Mouse (Mus musculus): ENCODE data around the gene Kprp. TPM values are rescaled to one million over a fixed set of nuclear protein-coding genes. Genes with fewer than 3 reads are reported as not detected.
"Not testable (repeated sequence)": the region's sequence is repeated elsewhere in the genome, so short reads cannot be mapped to it uniquely, and the experiment has no call there.

Gene Kprp
- 0.05 TPM in 1 of 2 replicates, not detected in the other for polyA plus RNA-seq (2015; fragmentation: Nextera tagmentation; extraction: Ambion mirVana)

GRCm38 (mm10) chr3:92827108-92827507, at the start of gene Kprp:
TSS of gene Kprp (minus strand) at chr3:92827247.
- no peak within 1 kb of the TSS for H3K27ac ChIP-seq
- no peaks in the 10 kb centered on the region for H3K9me3 ChIP-seq
- 29% methylated on average over 1 of the region's 1 CpGs for WGBS
- H3K27me3 ChIP-seq (replicated peaks): no peaks in the 10 kb centered on the region
- ATAC-seq (ENCODE audit: insufficient read depth, low FRiP score, low read depth): no peak
- no peak within 1 kb of the TSS for H3K4me2 ChIP-seq
- H3K9ac ChIP-seq: no peak within 1 kb of the TSS
- H3K4me3 ChIP-seq (replicated peaks): no peak within 1 kb of the TSS
- no peaks in the 10 kb centered on the region for H3K36me3 ChIP-seq
- no peaks in the 10 kb centered on the region for H3K4me1 ChIP-seq

- WGBS: 79% methylated on average over 3 of the region's 3 CpGs
- Histone ChIP-seq H3K4me2 (no peak overlapping the region), H3K4me3 (replicated peaks) (no peak overlapping the region), H3K36me3 (no peaks in the 10 kb centered on the region), H3K27me3 (replicated peaks) (no peaks in the 10 kb centered on the region), H3K9me3 (no peaks in the 10 kb centered on the region), H3K27ac (no peak overlapping the region), H3K9ac (no peak overlapping the region), H3K4me1 (no peaks in the 10 kb centered on the region)
- no peak for ATAC-seq (ENCODE audit: insufficient read depth, low FRiP score, low read depth)
These were observed 47.1 kb upstream of the Kprp start for GRCm38 (mm10) chr3:92874180-92874579.

- 76% methylated on average over 4 of the region's 4 CpGs for WGBS
- Histone ChIP-seq H3K9me3 (no peaks in the 10 kb centered on the region), H3K36me3 (no peaks in the 10 kb centered on the region), H3K9ac (no peak within 1 kb of the TSS), H3K27me3 (replicated peaks) (no peaks in the 10 kb centered on the region), H3K4me1 (no peaks in the 10 kb centered on the region), H3K4me3 (replicated peaks) (no peak within 1 kb of the TSS), H3K4me2 (no peak within 1 kb of the TSS), H3K27ac (no peak within 1 kb of the TSS)
- ATAC-seq (ENCODE audit: insufficient read depth, low FRiP score, low read depth): no peak
These were observed 43.1 kb upstream of the Kprp start, which contains the start of gene 2310050C09Rik for GRCm38 (mm10) chr3:92870116-92870515. TSS of gene 2310050C09Rik (minus strand) at chr3:92870216.

- 80% methylated on average over 3 of the region's 3 CpGs for WGBS
These were observed 24.1 kb upstream of the Kprp start, which contains the start of gene Lce1l for GRCm38 (mm10) chr3:92851186-92851585. TSS of gene Lce1l (minus strand) at chr3:92851286.

GRCm38 (mm10) chr3:92825808-92826207, 1.2 kb downstream of the Kprp start:
- H3K4me2 ChIP-seq: no peak overlapping the region
- no peaks in the 10 kb centered on the region for H3K4me1 ChIP-seq
- no peaks in the 10 kb centered on the region for H3K27me3 ChIP-seq (replicated peaks)
- ATAC-seq (ENCODE audit: insufficient read depth, low FRiP score, low read depth): no peak
- H3K9me3 ChIP-seq: no peaks in the 10 kb centered on the region
- no peaks in the 10 kb centered on the region for H3K36me3 ChIP-seq
- no peak overlapping the region for H3K27ac ChIP-seq
- WGBS: 22% methylated on average over 1 of the region's 1 CpGs
- H3K9ac ChIP-seq: no peak overlapping the region
- H3K4me3 ChIP-seq (replicated peaks): no peak overlapping the region

More at GRCm38 (mm10) chr3:92851186-92851585, 24.1 kb upstream of the Kprp start, which contains the start of gene Lce1l:
- ATAC-seq (ENCODE audit: insufficient read depth, low FRiP score, low read depth): no peak
- Histone ChIP-seq H3K27me3 (replicated peaks) (no peaks in the 10 kb centered on the region), H3K4me1 (no peaks in the 10 kb centered on the region), H3K36me3 (no peaks in the 10 kb centered on the region), H3K9ac (no peak within 1 kb of the TSS), H3K9me3 (no peaks in the 10 kb centered on the region), H3K27ac (no peak within 1 kb of the TSS), H3K4me3 (replicated peaks) (no peak within 1 kb of the TSS), H3K4me2 (no peak within 1 kb of the TSS)

GRCm38 (mm10) chr3:92816036-92816435, 11.0 kb downstream of the Kprp start:
- H3K4me2 ChIP-seq; H3K4me1 ChIP-seq; H3K27ac ChIP-seq; ATAC-seq (ENCODE audit: insufficient read depth, low FRiP score, low read depth); H3K9me3 ChIP-seq; H3K27me3 ChIP-seq (replicated peaks); H3K9ac ChIP-seq; H3K36me3 ChIP-seq; H3K4me3 ChIP-seq (replicated peaks): not testable (repeated sequence)
- WGBS: 90% methylated on average over 2 of the region's 2 CpGs

GRCm38 (mm10) chr3:92815581-92815980, 11.5 kb downstream of the Kprp start:
- Histone ChIP-seq H3K9ac (no peak overlapping the region), H3K27ac (no peak overlapping the region), H3K36me3 (no peaks in the 10 kb centered on the region), H3K4me3 (replicated peaks) (no peak overlapping the region), H3K4me2 (no peak overlapping the region), H3K27me3 (replicated peaks) (no peaks in the 10 kb centered on the region), H3K4me1 (no peaks in the 10 kb centered on the region), H3K9me3 (no peaks in the 10 kb centered on the region)
- no peak for ATAC-seq (ENCODE audit: insufficient read depth, low FRiP score, low read depth)
- 92% methylated on average over 3 of the region's 3 CpGs for WGBS

- no peak for ATAC-seq (ENCODE audit: insufficient read depth, low FRiP score, low read depth)
- Histone ChIP-seq H3K27me3 (replicated peaks) (no peaks in the 10 kb centered on the region), H3K9me3 (no peaks in the 10 kb centered on the region), H3K4me1 (no peaks in the 10 kb centered on the region), H3K4me2 (no peak within 1 kb of the TSS), H3K36me3 (no peaks in the 10 kb centered on the region), H3K9ac (no peak within 1 kb of the TSS), H3K4me3 (replicated peaks) (no peak within 1 kb of the TSS), H3K27ac (no peak within 1 kb of the TSS)
These were observed 19.3 kb downstream of the Kprp start, which contains the start of gene Lce1k for GRCm38 (mm10) chr3:92807791-92808190. TSS of gene Lce1k (minus strand) at chr3:92807891.

GRCm38 (mm10) chr3:92790414-92790813, 36.6 kb downstream of the Kprp start, which contains the start of gene Lce1j:
TSS of gene Lce1j (minus strand) at chr3:92790514.
- H3K4me1 ChIP-seq: no peaks in the 10 kb centered on the region
- H3K4me2 ChIP-seq: no peak within 1 kb of the TSS
- no peak within 1 kb of the TSS for H3K27ac ChIP-seq
- H3K4me3 ChIP-seq (replicated peaks): no peak within 1 kb of the TSS
- ATAC-seq (ENCODE audit: insufficient read depth, low FRiP score, low read depth): no peak
- no peaks in the 10 kb centered on the region for H3K27me3 ChIP-seq (replicated peaks)
- no peaks in the 10 kb centered on the region for H3K9me3 ChIP-seq
- H3K9ac ChIP-seq: no peak within 1 kb of the TSS
- WGBS: 73% methylated on average over 1 of the region's 1 CpGs
- H3K36me3 ChIP-seq: no peaks in the 10 kb centered on the region

GRCm38 (mm10) chr3:92778799-92779198, 48.2 kb downstream of the Kprp start, which contains the start of gene Lce1i:
TSS of gene Lce1i (minus strand) at chr3:92778899.
- H3K4me3 ChIP-seq (replicated peaks): no peak within 1 kb of the TSS
- 72% methylated on average over 1 of the region's 1 CpGs for WGBS

More at GRCm38 (mm10) chr3:92778799-92779198, 48.2 kb downstream of the Kprp start, which contains the start of gene Lce1i:
- H3K4me2 ChIP-seq: no peak within 1 kb of the TSS
- H3K9me3 ChIP-seq: no peaks in the 10 kb centered on the region
- H3K4me1 ChIP-seq: no peaks in the 10 kb centered on the region
- H3K27me3 ChIP-seq (replicated peaks): no peaks in the 10 kb centered on the region
- H3K36me3 ChIP-seq: no peaks in the 10 kb centered on the region
- no peak for ATAC-seq (ENCODE audit: insufficient read depth, low FRiP score, low read depth)
- no peak within 1 kb of the TSS for H3K27ac ChIP-seq
- H3K9ac ChIP-seq: no peak within 1 kb of the TSS

Other genes starting within 250 kb of the Kprp start
- 0.67 TPM in 1 of 2 replicates, not detected in the other for gene Smcp, start 238.2 kb downstream of the Kprp start, polyA plus RNA-seq (2015; fragmentation: Nextera tagmentation; extraction: Ambion mirVana)
- gene 2210017I01Rik, start 219.8 kb downstream of the Kprp start, polyA plus RNA-seq (2015; fragmentation: Nextera tagmentation; extraction: Ambion mirVana): not detected in 2 replicates
- gene Lce6a, start 205.6 kb downstream of the Kprp start, polyA plus RNA-seq (2015; fragmentation: Nextera tagmentation; extraction: Ambion mirVana): not detected in 2 replicates
- gene Lce1a1, start 178.9 kb downstream of the Kprp start, polyA plus RNA-seq (2015; fragmentation: Nextera tagmentation; extraction: Ambion mirVana): not detected in 2 replicates
- gene Lce1b, start 170.3 kb downstream of the Kprp start, polyA plus RNA-seq (2015; fragmentation: Nextera tagmentation; extraction: Ambion mirVana): not detected in 2 replicates
- not detected in 2 replicates for gene Lce1a2, start 156.9 kb downstream of the Kprp start, polyA plus RNA-seq (2015; fragmentation: Nextera tagmentation; extraction: Ambion mirVana)
- not detected in 2 replicates for gene Lce1c, start 148.0 kb downstream of the Kprp start, polyA plus RNA-seq (2015; fragmentation: Nextera tagmentation; extraction: Ambion mirVana)
- gene Lce1d, start 140.0 kb downstream of the Kprp start, polyA plus RNA-seq (2015; fragmentation: Nextera tagmentation; extraction: Ambion mirVana): not detected in 2 replicates
- gene Lce1e, start 118.2 kb downstream of the Kprp start, polyA plus RNA-seq (2015; fragmentation: Nextera tagmentation; extraction: Ambion mirVana): not detected in 2 replicates
- gene Lce1f, start 106.9 kb downstream of the Kprp start, polyA plus RNA-seq (2015; fragmentation: Nextera tagmentation; extraction: Ambion mirVana): not detected in 2 replicates
- not detected in 2 replicates for gene Gm38119, start 88.2 kb downstream of the Kprp start, polyA plus RNA-seq (2015; fragmentation: Nextera tagmentation; extraction: Ambion mirVana)
- gene Lce1g, start 74.9 kb downstream of the Kprp start, polyA plus RNA-seq (2015; fragmentation: Nextera tagmentation; extraction: Ambion mirVana): not detected in 2 replicates
- gene Lce1h, start 62.2 kb downstream of the Kprp start, polyA plus RNA-seq (2015; fragmentation: Nextera tagmentation; extraction: Ambion mirVana): not detected in 2 replicates
- not detected in 2 replicates for gene Lce1i, start 48.3 kb downstream of the Kprp start, polyA plus RNA-seq (2015; fragmentation: Nextera tagmentation; extraction: Ambion mirVana)
- not detected in 2 replicates for gene Lce1j, start 36.7 kb downstream of the Kprp start, polyA plus RNA-seq (2015; fragmentation: Nextera tagmentation; extraction: Ambion mirVana)
- not detected in 2 replicates for gene Lce1k, start 19.4 kb downstream of the Kprp start, polyA plus RNA-seq (2015; fragmentation: Nextera tagmentation; extraction: Ambion mirVana)
- gene Lce1l, start 24.0 kb upstream of the Kprp start, polyA plus RNA-seq (2015; fragmentation: Nextera tagmentation; extraction: Ambion mirVana): not detected in 2 replicates
- not detected in 2 replicates for gene 2310050C09Rik, start 43.0 kb upstream of the Kprp start, polyA plus RNA-seq (2015; fragmentation: Nextera tagmentation; extraction: Ambion mirVana)
- 0.62 TPM in 1 of 2 replicates, not detected in the other for gene Lce3a, start 99.0 kb upstream of the Kprp start, polyA plus RNA-seq (2015; fragmentation: Nextera tagmentation; extraction: Ambion mirVana)
- not detected in 2 replicates for gene Lce3b, start 105.7 kb upstream of the Kprp start, polyA plus RNA-seq (2015; fragmentation: Nextera tagmentation; extraction: Ambion mirVana)
- gene Lce3c, start 117.2 kb upstream of the Kprp start, polyA plus RNA-seq (2015; fragmentation: Nextera tagmentation; extraction: Ambion mirVana): not detected in 2 replicates
- not detected in 2 replicates for gene Lce3d, start 130.1 kb upstream of the Kprp start, polyA plus RNA-seq (2015; fragmentation: Nextera tagmentation; extraction: Ambion mirVana)
- gene Lce3e, start 139.8 kb upstream of the Kprp start, polyA plus RNA-seq (2015; fragmentation: Nextera tagmentation; extraction: Ambion mirVana): 0.36 TPM in 1 of 2 replicates, not detected in the other
- 2.3 TPM in 1 of 2 replicates, not detected in the other for gene Lce3f, start 165.0 kb upstream of the Kprp start, polyA plus RNA-seq (2015; fragmentation: Nextera tagmentation; extraction: Ambion mirVana)
- 3.0 and 22.7 TPM in 2 replicates for gene Crct1, start 188.4 kb upstream of the Kprp start, polyA plus RNA-seq (2015; fragmentation: Nextera tagmentation; extraction: Ambion mirVana)
- gene Lce1m, start 191.8 kb upstream of the Kprp start, polyA plus RNA-seq (2015; fragmentation: Nextera tagmentation; extraction: Ambion mirVana): not detected in 2 replicates
- not detected in 2 replicates for gene Gm4858, start 241.6 kb upstream of the Kprp start, polyA plus RNA-seq (2015; fragmentation: Nextera tagmentation; extraction: Ambion mirVana)

Measured in stomach, embryonic 15.5 days (tissue).